Mouse (Mus musculus) myocyte (in vitro differentiated cells): ENCODE measurements around the gene Bard1.

ENCODE experiments used
- CEBPB ChIP-seq: IDR thresholded peaks from 2 replicates; pipeline ENCODE4 v1.6.1; 2011; ENCODE audit warnings: mild to moderate bottlenecking, moderate library complexity; ENCODE audit not compliant: poor library complexity, insufficient read depth, severe bottlenecking
- E2F4 ChIP-seq: IDR thresholded peaks from one replicate; pipeline ENCODE4 v1.6.1; 2011; ENCODE audit warnings: mild to moderate bottlenecking, control low read depth, moderate library complexity; ENCODE audit not compliant: insufficient read depth
- MAX ChIP-seq: IDR thresholded peaks from one replicate; pipeline ENCODE4 v1.6.1; 2011; ENCODE audit warnings: low read depth, mild to moderate bottlenecking, control low read depth
- MYOG ChIP-seq, 3 experiments: IDR thresholded peaks; one replicate each; pipeline ENCODE4 v1.6.1; 2011; ENCODE audit warnings: control low read depth in 2 of 3, low read depth in 2 of 3, mild to moderate bottlenecking in 2 of 3; ENCODE audit not compliant: insufficient read length in 2 of 3, control insufficient read depth in 1 of 3, insufficient read depth in 1 of 3
- POLR2A ChIP-seq: IDR thresholded peaks from one replicate; pipeline ENCODE4 v1.6.1; 2011; ENCODE audit warnings: low read depth, mild to moderate bottlenecking, control low read depth, moderate library complexity; ENCODE audit not compliant: insufficient read length
- POLR2AphosphoS2 ChIP-seq: IDR thresholded peaks from one replicate; pipeline ENCODE4 v1.6.1; 2011; ENCODE audit warnings: low read depth, control low read depth; ENCODE audit not compliant: insufficient read length
- REST ChIP-seq: IDR thresholded peaks from one replicate; pipeline ENCODE4 v1.6.1; 2011; ENCODE audit warnings: mild to moderate bottlenecking, control low read depth, moderate library complexity; ENCODE audit not compliant: insufficient read depth, insufficient read length
- SRF ChIP-seq: IDR thresholded peaks from one replicate; pipeline ENCODE4 v1.6.1; 2011; ENCODE audit warnings: low read depth; ENCODE audit not compliant: control insufficient read depth, insufficient read length
- TCF12 ChIP-seq: IDR thresholded peaks from one replicate; pipeline ENCODE4 v1.6.1; 2011; ENCODE audit warnings: mild to moderate bottlenecking, control low read depth; ENCODE audit not compliant: poor library complexity, insufficient read depth, severe bottlenecking
- USF1 ChIP-seq: IDR thresholded peaks from one replicate; pipeline ENCODE4 v1.6.1; 2011; ENCODE audit warnings: low read depth, mild to moderate bottlenecking, control low read depth, moderate library complexity

- TF ChIP-seq MYOG (IDR thresholded peaks at IDR 0.05; ENCODE audit: control insufficient read depth in 1 of 3, insufficient read depth in 1 of 3, insufficient read length in 2 of 3, low read depth in 2 of 3) (no peak), POLR2A (no peak), TCF12 (no peak), CEBPB (no peak), POLR2AphosphoS2 (no peak), SRF (no peak), E2F4 (no peak), REST (no peak), USF1 (no peak), MAX (no peak)
Observed at GRCm38 (mm10) chr1:71043951-71044350, 59.0 kb downstream of the Bard1 start.
